In the genomic region with DNA sequence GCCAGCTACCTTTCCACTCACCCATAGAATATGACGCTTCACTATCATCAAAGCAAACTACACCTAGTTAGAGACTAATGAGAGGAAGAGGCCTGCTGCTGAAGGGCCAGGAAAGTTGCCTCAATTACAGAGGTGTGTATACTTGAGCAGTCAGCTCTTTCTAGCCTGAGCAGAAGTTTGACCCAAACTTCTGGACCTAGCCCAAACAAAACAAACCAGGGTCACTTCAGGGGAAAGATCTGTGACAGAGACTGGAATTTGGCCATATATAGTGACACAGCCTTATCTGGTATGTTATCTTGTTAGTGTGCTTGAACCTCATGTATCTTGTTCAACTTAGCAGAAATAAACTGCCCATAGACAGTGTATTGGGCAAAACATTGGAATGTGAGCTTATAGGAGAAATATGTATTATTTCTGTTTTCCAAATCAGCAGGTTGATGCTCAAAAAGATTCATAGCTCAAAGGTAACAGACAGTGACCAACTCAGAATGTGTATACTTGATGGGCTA, we compare ENCODE assay signal across 12 mouse cellular contexts. TPM values are rescaled to one million over a fixed set of nuclear protein-coding genes. Genes with fewer than 3 reads are reported as not detected.
"Had no signal": no experiment of that assay in that cellular context is flagged by ENCODE, and none has a peak within 500 bp of the region (broad histone marks: within the 10 kb centered on the region; RNA-seq: fewer than 3 reads in every experiment).

No protein-coding gene starts in this region.

- H3K9ac ChIP-seq: limb, embryonic 12.5 days; midbrain, embryonic 12.5 days had no signal

- H3K4me3 ChIP-seq: layer of hippocampus, adult 2 months; limb, embryonic 12.5 days; midbrain, embryonic 12.5 days had no signal

- H3K4me1 ChIP-seq: limb, embryonic 12.5 days; midbrain, embryonic 12.5 days had no signal

- H3K4me2 ChIP-seq: limb, embryonic 12.5 days; midbrain, embryonic 12.5 days had no signal

- H3K27ac ChIP-seq: layer of hippocampus, adult 2 months; limb, embryonic 12.5 days; midbrain, embryonic 12.5 days had no signal

- H3K36me3 ChIP-seq: limb, embryonic 12.5 days; midbrain, embryonic 12.5 days had no signal

- ATAC-seq: inflammation-experienced regulatory T-cells, adult 6 months; intestine, postnatal 0 days had no signal

- DNase-seq: kidney, postnatal 4 days; lung, adult 18-20 months; right cerebral cortex, postnatal 25 days; thymus, postnatal 36 days had no signal

- H3K27me3 ChIP-seq: limb, embryonic 12.5 days; midbrain, embryonic 12.5 days had no signal

- H3K9me3 ChIP-seq: limb, embryonic 12.5 days; midbrain, embryonic 12.5 days had no signal

RNA-seq across cellular contexts. Expression of gene Mstn, which starts 9.3 kb away (rescaled TPM):
- total RNA-seq: megakaryocyte-erythroid progenitor cell, adult 5-6 weeks had no signal
- polyA plus RNA-seq: kidney, embryonic 14.5 days; small intestine, adult 2 months had no signal

RNA-seq across cellular contexts. Expression of gene 1700019D03Rik, which starts 50.7 kb away (rescaled TPM):
- total RNA-seq: megakaryocyte-erythroid progenitor cell, adult 5-6 weeks had no signal
